Mouse (Mus musculus) kidney, embryonic 15.5 days (tissue): ENCODE results near the gene Lingo2. TPM values are rescaled to one million over a fixed set of nuclear protein-coding genes. Genes with fewer than 3 reads are reported as not detected.

Experiments used
- ATAC-seq: fragments of 200-750 bp; cut with Nextera tagmentation; replicated peaks from 2 replicates; pipeline ENCODE4 v1.8.0; 2017; ENCODE audit warnings: moderate TSS enrichment; ENCODE audit not compliant: low FRiP score
- H3K27ac ChIP-seq: fragments of 300-500 bp; sonication (generic); 2 replicates; pipeline ENCODE4 v1.5.1; 2015; ENCODE audit warnings: mild to moderate bottlenecking, inconsistent platforms
- H3K27me3 ChIP-seq: fragments of 300-500 bp; sonication (generic); 2 replicates; pipeline ENCODE4 v1.6.1; 2015; ENCODE audit warnings: inconsistent platforms
- H3K36me3 ChIP-seq: fragments of 300-500 bp; sonication (generic); 2 replicates; pipeline ENCODE4 v1.6.1; 2015; ENCODE audit warnings: inconsistent platforms
- H3K4me1 ChIP-seq: fragments of 300-500 bp; sonication (generic); 2 replicates; pipeline ENCODE4 v1.6.1; 2015; ENCODE audit warnings: inconsistent platforms
- H3K4me2 ChIP-seq: fragments of 300-500 bp; sonication (generic); 2 replicates; pipeline ENCODE4 v1.6.1; 2015; ENCODE audit warnings: moderate library complexity, mild to moderate bottlenecking, inconsistent platforms
- H3K4me3 ChIP-seq: fragments of 300-500 bp; sonication (generic); replicated peaks from 2 replicates; pipeline ENCODE4 v1.5.1; 2015; ENCODE audit warnings: mild to moderate bottlenecking, inconsistent platforms
- H3K9ac ChIP-seq: fragments of 300-500 bp; sonication (generic); 2 replicates; pipeline ENCODE4 v1.6.1; 2015; ENCODE audit warnings: mild to moderate bottlenecking, inconsistent platforms
- H3K9me3 ChIP-seq: fragments of 300-500 bp; sonication (generic); replicated peaks from 2 replicates; pipeline ENCODE4 v1.6.1; 2016; ENCODE audit warnings: inconsistent platforms
- WGBS: fragments of 180-500 bp; shearing (Covaris S2); methylation state at CpG from one replicate; pipeline ENCODE4 v1.1.7; 2015; ENCODE audit warnings: mixed read lengths; 5-methylcytosine and 5-hydroxymethylcytosine counted together
- polyA plus RNA-seq: library from polyadenylated mRNA; unstranded; fragments of >200 nt; fragmentation: Nextera tagmentation; extraction: Ambion mirVana; gene quantifications from 2 replicates; pipeline ENCODE4 v1.2.1, GENCODE M21; 2015

Lingo2 gene
- polyA plus RNA-seq, 1 experiment from 2014 or later = 0.47 TPM

- Histone ChIP-seq H3K36me3 (no peaks in the 10 kb centered on the region), H3K4me2 (no peak overlapping the region)
- no peak for ATAC-seq
Measured at GRCm38 (mm10) chr4:36490255-36490654, 461.3 kb downstream of the Lingo2 start.

GRCm38 (mm10) chr4:36435211-36435610 is 516.3 kb downstream of the Lingo2 start:
- WGBS = 75% methylated on average over 3 of the region's 3 CpGs
- H3K27me3 ChIP-seq = no peaks in the 10 kb centered on the region
- ATAC-seq = no peak
- no peak overlapping the region for H3K9ac ChIP-seq
- H3K9me3 ChIP-seq = no peaks in the 10 kb centered on the region
- no peaks in the 10 kb centered on the region for H3K36me3 ChIP-seq
- no peaks in the 10 kb centered on the region for H3K4me1 ChIP-seq
- H3K4me2 ChIP-seq = no peak overlapping the region
- H3K27ac ChIP-seq = no peak overlapping the region
- no peak overlapping the region for H3K4me3 ChIP-seq

More at GRCm38 (mm10) chr4:36490255-36490654, 461.3 kb downstream of the Lingo2 start:
- 74% methylated on average over 1 of the region's 1 CpGs for WGBS
- H3K9me3 ChIP-seq = no peaks in the 10 kb centered on the region
- no peak overlapping the region for H3K4me3 ChIP-seq
- H3K27ac ChIP-seq = no peak overlapping the region
- H3K9ac ChIP-seq = no peak overlapping the region
- H3K4me1 ChIP-seq = no peaks in the 10 kb centered on the region
- no peaks in the 10 kb centered on the region for H3K27me3 ChIP-seq

GRCm38 (mm10) chr4:36426192-36426591 is 525.4 kb downstream of the Lingo2 start:
- Histone ChIP-seq H3K9ac (no peak overlapping the region), H3K36me3 (no peaks in the 10 kb centered on the region), H3K9me3 (no peaks in the 10 kb centered on the region), H3K4me2 (no peak overlapping the region), H3K27ac (no peak overlapping the region), H3K27me3 (no peaks in the 10 kb centered on the region), H3K4me3 (no peak overlapping the region), H3K4me1 (no peaks in the 10 kb centered on the region)
- 60% methylated on average over 5 of the region's 5 CpGs for WGBS
- no peak for ATAC-seq

- Histone ChIP-seq H3K4me2 (no peak overlapping the region), H3K27me3 (no peaks in the 10 kb centered on the region), H3K27ac (no peak overlapping the region), H3K9me3 (no peaks in the 10 kb centered on the region), H3K4me1 (no peaks in the 10 kb centered on the region), H3K4me3 (no peak overlapping the region), H3K36me3 (no peaks in the 10 kb centered on the region), H3K9ac (no peak overlapping the region)
- ATAC-seq = no peak
- 88% methylated on average over 3 of the region's 3 CpGs for WGBS
Measured at GRCm38 (mm10) chr4:36407350-36407749, 544.2 kb downstream of the Lingo2 start.

- H3K4me2 ChIP-seq = no peak overlapping the region
- H3K4me1 ChIP-seq = no peaks in the 10 kb centered on the region
- H3K9ac ChIP-seq = no peak overlapping the region
- no peak overlapping the region for H3K27ac ChIP-seq
- WGBS = 88% methylated on average over 3 of the region's 3 CpGs
- H3K36me3 ChIP-seq = no peaks in the 10 kb centered on the region
- no peak overlapping the region for H3K4me3 ChIP-seq
- ATAC-seq = no peak
- H3K9me3 ChIP-seq = no peaks in the 10 kb centered on the region
- no peaks in the 10 kb centered on the region for H3K27me3 ChIP-seq
Measured at GRCm38 (mm10) chr4:36368925-36369324, 582.6 kb downstream of the Lingo2 start.

- H3K27ac ChIP-seq = no peak overlapping the region
Measured at GRCm38 (mm10) chr4:36354401-36354800, 597.1 kb downstream of the Lingo2 start.

GRCm38 (mm10) chr4:36331741-36332140 is 619.8 kb downstream of the Lingo2 start:
- no peak for ATAC-seq
- H3K4me2 ChIP-seq = no peak overlapping the region
- no peak overlapping the region for H3K27ac ChIP-seq
- H3K4me1 ChIP-seq = no peaks in the 10 kb centered on the region
- 89% methylated on average over 1 of the region's 1 CpGs for whole genome bisulfite sequencing
- no peak overlapping the region for H3K4me3 ChIP-seq
- H3K9ac ChIP-seq = no peak overlapping the region
- no peaks in the 10 kb centered on the region for H3K27me3 ChIP-seq
- H3K36me3 ChIP-seq = no peaks in the 10 kb centered on the region
- H3K9me3 ChIP-seq = no peaks in the 10 kb centered on the region

More at GRCm38 (mm10) chr4:36354401-36354800, 597.1 kb downstream of the Lingo2 start:
- Histone ChIP-seq H3K4me3 (no peak overlapping the region), H3K9ac (no peak overlapping the region), H3K4me1 (no peaks in the 10 kb centered on the region), H3K36me3 (no peaks in the 10 kb centered on the region), H3K27me3 (no peaks in the 10 kb centered on the region), H3K4me2 (no peak overlapping the region), H3K9me3 (no peaks in the 10 kb centered on the region)
- no peak for ATAC-seq
- WGBS = 86% methylated on average over 2 of the region's 2 CpGs

GRCm38 (mm10) chr4:36325603-36326002 is 625.9 kb downstream of the Lingo2 start:
- H3K4me2 ChIP-seq = no peak overlapping the region
- no peaks in the 10 kb centered on the region for H3K9me3 ChIP-seq
- no peaks in the 10 kb centered on the region for H3K4me1 ChIP-seq
- H3K27ac ChIP-seq = no peak overlapping the region
- H3K4me3 ChIP-seq = no peak overlapping the region
- H3K36me3 ChIP-seq = no peaks in the 10 kb centered on the region
- H3K27me3 ChIP-seq = no peaks in the 10 kb centered on the region
- no peak for ATAC-seq
- no peak overlapping the region for H3K9ac ChIP-seq

GRCm38 (mm10) chr4:36313067-36313466 is 638.5 kb downstream of the Lingo2 start:
- Histone ChIP-seq H3K9ac (no peak overlapping the region), H3K36me3 (no peaks in the 10 kb centered on the region), H3K4me1 (no peaks in the 10 kb centered on the region), H3K27me3 (no peaks in the 10 kb centered on the region), H3K9me3 (no peaks in the 10 kb centered on the region), H3K27ac (no peak overlapping the region), H3K4me2 (no peak overlapping the region), H3K4me3 (no peak overlapping the region)
- 83% methylated on average over 2 of the region's 2 CpGs for WGBS
- ATAC-seq = no peak

- H3K9me3 ChIP-seq = no peaks in the 10 kb centered on the region
- H3K4me1 ChIP-seq = no peaks in the 10 kb centered on the region
- no peaks in the 10 kb centered on the region for H3K36me3 ChIP-seq
- no peak overlapping the region for H3K4me3 ChIP-seq
- no peak overlapping the region for H3K27ac ChIP-seq
- no peak overlapping the region for H3K9ac ChIP-seq
- H3K4me2 ChIP-seq = no peak overlapping the region
- no peak for ATAC-seq
- H3K27me3 ChIP-seq = no peaks in the 10 kb centered on the region
- WGBS = 72% methylated on average over 6 of the region's 6 CpGs
Measured at GRCm38 (mm10) chr4:36311431-36311830, 640.1 kb downstream of the Lingo2 start.

- H3K27me3 ChIP-seq = no peaks in the 10 kb centered on the region
- no peak for ATAC-seq
- H3K9me3 ChIP-seq = no peaks in the 10 kb centered on the region
- no peak overlapping the region for H3K4me2 ChIP-seq
- H3K27ac ChIP-seq = no peak overlapping the region
- no peaks in the 10 kb centered on the region for H3K4me1 ChIP-seq
- H3K36me3 ChIP-seq = no peaks in the 10 kb centered on the region
- 89% methylated on average over 1 of the region's 1 CpGs for WGBS
- no peak overlapping the region for H3K4me3 ChIP-seq
- H3K9ac ChIP-seq = no peak overlapping the region
Measured at GRCm38 (mm10) chr4:36305228-36305627, 646.3 kb downstream of the Lingo2 start.

GRCm38 (mm10) chr4:36289701-36290053 is 661.9 kb downstream of the Lingo2 start:
- Histone ChIP-seq H3K36me3 (no peaks in the 10 kb centered on the region), H3K9me3 (no peaks in the 10 kb centered on the region), H3K27ac (no peak overlapping the region; the same call in 1 of the 2 replicates), H3K4me2 (peak overlapping the region; percentile 52), H3K4me1 (0 out of 2 replicates have a peak, but pooled peaks cover 4% of the 10 kb centered on the region), H3K27me3 (no peaks in the 10 kb centered on the region), H3K9ac (no peak overlapping the region), H3K4me3 (0 out of 2 replicates have a peak overlapping the region, but pooled peaks have one; percentile 29)
- 66% methylated on average over 8 of the region's 8 CpGs for WGBS
- ATAC-seq = no peak
